Mouse (Mus musculus) midbrain, embryonic 14.5 days (tissue): ENCODE measurements around the gene Neto2. TPM values are rescaled to one million over a fixed set of nuclear protein-coding genes. Genes with fewer than 3 reads are reported as not detected.

Source experiments
- ATAC-seq: fragments of 200-750 bp; cut with Nextera tagmentation; 2 replicates; pipeline ENCODE4 v1.8.0; 2017; ENCODE audit warnings: moderate number of reproducible peaks, moderate library complexity; ENCODE audit not compliant: low FRiP score, low TSS enrichment
- DNase-seq: peaks from one replicate; pipeline ENCODE4 v3.0.0-alpha.2; 2015
- H3K27ac ChIP-seq: fragments of 300-500 bp; sonication (generic); replicated peaks from 2 replicates; pipeline ENCODE4 v1.5.1; 2014; ENCODE audit warnings: mild to moderate bottlenecking, low read depth, low read length, moderate library complexity
- H3K27me3 ChIP-seq: fragments of 300-500 bp; sonication (generic); 2 replicates; pipeline ENCODE4 v1.6.1; 2014; ENCODE audit warnings: low read length, control low read depth, mixed read lengths; ENCODE audit not compliant: control insufficient read depth, insufficient read depth
- H3K36me3 ChIP-seq: fragments of 300-500 bp; sonication (generic); 2 replicates; pipeline ENCODE4 v1.6.1; 2014; ENCODE audit warnings: low read length, control low read depth; ENCODE audit not compliant: control insufficient read depth, insufficient read depth
- H3K4me1 ChIP-seq: fragments of 300-500 bp; sonication (generic); 2 replicates; pipeline ENCODE4 v1.6.1; 2014; ENCODE audit warnings: mild to moderate bottlenecking, antibody characterized with exemption, low read length, control low read depth; ENCODE audit not compliant: control insufficient read depth, insufficient read depth
- H3K4me2 ChIP-seq: fragments of 300-500 bp; sonication (generic); 2 replicates; pipeline ENCODE4 v1.6.1; 2014; ENCODE audit warnings: mild to moderate bottlenecking, low read length, moderate library complexity
- H3K4me3 ChIP-seq: fragments of 300-500 bp; sonication (generic); replicated peaks from 2 replicates; pipeline ENCODE4 v1.5.1; 2014; ENCODE audit warnings: low read depth, low read length
- H3K9ac ChIP-seq: fragments of 300-500 bp; sonication (generic); replicated peaks from 2 replicates; pipeline ENCODE4 v1.6.1; 2014; ENCODE audit warnings: mild to moderate bottlenecking, low read length, moderate library complexity
- H3K9me3 ChIP-seq: fragments of 300-500 bp; sonication (generic); 2 replicates; pipeline ENCODE4 v1.6.1; 2016; ENCODE audit warnings: low read length, control low read depth, mixed read lengths; ENCODE audit not compliant: control insufficient read depth
- WGBS: fragments of 180-500 bp; shearing (Covaris S2); extraction: QIAGEN DNeasy Blood & Tissue Kit; methylation state at CpG from one replicate; pipeline ENCODE4 v1.1.7; 2014; 5-methylcytosine and 5-hydroxymethylcytosine counted together
- polyA plus RNA-seq: library from polyadenylated mRNA; unstranded; fragments of >200 nt; fragmentation: Nextera tagmentation; extraction: Ambion mirVana; gene quantifications from 2 replicates; pipeline ENCODE4 v1.2.1, GENCODE M21; 2014

Neto2 gene
- polyA plus RNA-seq, 1 experiment from 2014 or later = 93.1 TPM

- 86% methylated on average over 2 of the region's 2 CpGs for WGBS
- Histone ChIP-seq H3K36me3 (no peaks in the 10 kb centered on the region), H3K9me3 (no peaks in the 10 kb centered on the region), H3K4me3 (no peak overlapping the region), H3K9ac (no peak overlapping the region), H3K4me1 (no peaks in the 10 kb centered on the region), H3K27ac (no peak overlapping the region), H3K4me2 (no peak overlapping the region), H3K27me3 (no peaks in the 10 kb centered on the region)
- DNase-seq (no peak), ATAC-seq (no peak)
Observed at GRCm38 (mm10) chr8:85608836-85609235, 91.9 kb downstream of the Neto2 start.

GRCm38 (mm10) chr8:85607804-85608203, 92.9 kb downstream of the Neto2 start:
- Histone ChIP-seq H3K4me2 (no peak overlapping the region), H3K4me3 (no peak overlapping the region), H3K9ac (no peak overlapping the region), H3K27ac (no peak overlapping the region), H3K4me1 (no peaks in the 10 kb centered on the region), H3K36me3 (no peaks in the 10 kb centered on the region), H3K27me3 (no peaks in the 10 kb centered on the region), H3K9me3 (no peaks in the 10 kb centered on the region)
- no peak for DNase-seq
- no peak for ATAC-seq

GRCm38 (mm10) chr8:85606974-85607373, 93.8 kb downstream of the Neto2 start:
- no peak overlapping the region for H3K4me2 ChIP-seq
- H3K4me1 ChIP-seq = no peaks in the 10 kb centered on the region
- no peak overlapping the region for H3K9ac ChIP-seq
- ATAC-seq (no peak), DNase-seq (peak; percentile 4)
- no peak overlapping the region for H3K27ac ChIP-seq
- no peak overlapping the region for H3K4me3 ChIP-seq
- WGBS = 79% methylated on average over 1 of the region's 1 CpGs
- no peaks in the 10 kb centered on the region for H3K27me3 ChIP-seq
- H3K36me3 ChIP-seq = no peaks in the 10 kb centered on the region
- H3K9me3 ChIP-seq = no peaks in the 10 kb centered on the region

- DNase-seq (no peak), ATAC-seq (no peak)
- Histone ChIP-seq H3K27ac (no peak overlapping the region), H3K36me3 (no peaks in the 10 kb centered on the region), H3K9me3 (no peaks in the 10 kb centered on the region), H3K27me3 (no peaks in the 10 kb centered on the region), H3K4me2 (no peak overlapping the region), H3K4me3 (no peak overlapping the region), H3K4me1 (no peaks in the 10 kb centered on the region), H3K9ac (no peak overlapping the region)
- WGBS = 94% methylated on average over 3 of the region's 3 CpGs
Observed at GRCm38 (mm10) chr8:85606561-85606960, 94.2 kb downstream of the Neto2 start.

- DNase-seq (no peak), ATAC-seq (no peak)
- Histone ChIP-seq H3K36me3 (no peaks in the 10 kb centered on the region), H3K4me1 (no peaks in the 10 kb centered on the region), H3K9ac (no peak overlapping the region), H3K27ac (no peak overlapping the region), H3K4me2 (no peak overlapping the region), H3K9me3 (no peaks in the 10 kb centered on the region), H3K27me3 (no peaks in the 10 kb centered on the region), H3K4me3 (no peak overlapping the region)
- WGBS = 79% methylated on average over 4 of the region's 4 CpGs
Observed at GRCm38 (mm10) chr8:85604201-85604600, 96.5 kb downstream of the Neto2 start.

DNA sequence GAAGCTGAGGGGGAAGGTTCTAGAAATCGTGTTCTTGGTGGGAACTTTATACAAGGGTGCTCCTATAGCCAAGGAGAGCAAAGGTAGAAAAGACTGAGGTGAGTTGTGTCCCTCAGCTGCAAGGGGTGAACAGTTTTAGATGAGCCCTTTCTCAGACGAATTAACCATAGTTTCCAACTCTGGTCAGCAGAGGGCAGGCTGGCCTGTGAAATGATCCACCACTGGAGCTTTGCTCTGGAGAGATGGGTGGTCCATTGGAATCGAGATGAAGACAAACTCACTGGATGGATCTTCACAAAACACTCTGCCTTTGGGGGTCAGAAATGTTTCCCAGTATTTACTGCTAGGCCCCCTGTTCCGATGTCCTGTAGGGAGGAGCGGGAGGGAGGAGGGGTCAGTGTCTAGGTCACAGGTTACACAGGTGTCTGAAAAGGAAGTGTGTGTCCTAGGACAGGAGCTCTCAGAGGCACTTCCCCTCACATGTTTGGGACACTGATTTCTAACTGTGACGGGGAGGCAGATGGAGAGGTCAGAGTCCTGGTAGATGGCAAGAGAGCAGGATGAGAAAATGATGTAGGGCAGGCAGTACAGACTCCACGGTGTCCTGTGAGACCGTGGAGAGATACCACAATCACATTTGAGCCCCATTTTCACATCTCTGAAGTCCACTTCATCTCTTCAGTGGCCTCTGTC, 97.4 kb downstream of the Neto2 start:
- no peaks in the 10 kb centered on the region for H3K9me3 ChIP-seq
- DNase-seq = peak; percentile 87

DNA sequence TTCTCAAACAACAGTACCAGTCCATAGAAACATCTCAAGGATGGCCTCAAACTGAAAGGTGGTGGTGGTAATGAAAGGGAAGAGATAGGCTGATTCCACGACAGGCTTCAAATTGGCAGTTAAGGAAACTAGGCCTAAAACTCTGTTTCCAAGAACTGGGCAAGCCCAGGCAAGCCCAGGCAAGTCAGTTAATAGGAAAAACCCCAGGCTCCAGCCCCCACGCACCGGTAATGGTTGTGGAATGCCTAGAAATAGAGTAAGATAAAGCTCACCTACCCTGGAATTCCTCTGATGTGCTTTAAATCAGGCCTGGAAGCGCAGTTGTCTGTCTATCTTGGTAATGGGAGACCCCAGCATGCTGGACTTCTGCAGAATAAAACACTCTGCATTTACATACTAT, 98.0 kb downstream of the Neto2 start:
- Histone ChIP-seq H3K27ac (no peak overlapping the region), H3K27me3 (no peaks in the 10 kb centered on the region), H3K4me1 (no peaks in the 10 kb centered on the region), H3K36me3 (no peaks in the 10 kb centered on the region), H3K9ac (no peak overlapping the region), H3K4me2 (no peak overlapping the region), H3K4me3 (no peak overlapping the region), H3K9me3 (no peaks in the 10 kb centered on the region)
- no peak for ATAC-seq
- DNase-seq = no peak
- WGBS = 82% methylated on average over 4 of the region's 4 CpGs

More for the DNA sequence above, 97.4 kb downstream of the Neto2 start:
- no peaks in the 10 kb centered on the region for H3K4me1 ChIP-seq
- no peak overlapping the region for H3K4me3 ChIP-seq
- H3K9ac ChIP-seq = no peak overlapping the region
- no peak for ATAC-seq
- no peaks in the 10 kb centered on the region for H3K27me3 ChIP-seq
- H3K36me3 ChIP-seq = no peaks in the 10 kb centered on the region
- WGBS = 43% methylated on average over 8 of the region's 8 CpGs
- no peak overlapping the region for H3K4me2 ChIP-seq
- no peak overlapping the region for H3K27ac ChIP-seq

DNA sequence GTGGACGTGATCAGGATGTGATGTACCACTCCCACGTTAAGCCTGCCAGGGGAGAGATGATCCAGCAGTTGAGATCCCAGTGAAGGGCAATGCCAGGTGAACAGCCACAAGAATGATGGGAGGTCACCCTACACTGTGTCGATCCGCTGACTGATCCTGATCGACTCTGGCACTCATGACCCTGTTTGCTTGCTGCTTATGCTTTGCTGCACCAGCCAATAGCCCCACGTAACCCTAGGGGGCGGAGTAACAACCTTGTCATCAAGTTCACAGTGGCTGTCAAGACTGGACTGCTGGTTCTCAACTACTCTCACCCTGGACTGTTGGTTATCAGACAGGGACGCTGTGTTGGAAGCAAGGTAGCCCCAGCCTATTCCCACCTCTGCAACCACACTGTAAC, 99.0 kb downstream of the Neto2 start:
- Histone ChIP-seq H3K4me2 (no peak overlapping the region), H3K27ac (no peak overlapping the region), H3K36me3 (no peaks in the 10 kb centered on the region), H3K9me3 (no peaks in the 10 kb centered on the region), H3K4me1 (no peaks in the 10 kb centered on the region), H3K4me3 (no peak overlapping the region), H3K9ac (no peak overlapping the region), H3K27me3 (no peaks in the 10 kb centered on the region)
- no peak for DNase-seq
- 90% methylated on average over 8 of the region's 8 CpGs for WGBS
- ATAC-seq = no peak

GRCm38 (mm10) chr8:85597413-85598191, 103.1 kb downstream of the Neto2 start:
- DNase-seq (no peak), ATAC-seq (no peak)
- H3K4me3 ChIP-seq = no peak overlapping the region
- H3K27ac ChIP-seq = no peak overlapping the region
- no peaks in the 10 kb centered on the region for H3K27me3 ChIP-seq
- 72% methylated on average over 8 of the region's 8 CpGs for WGBS
- H3K9ac ChIP-seq = no peak overlapping the region
- no peaks in the 10 kb centered on the region for H3K4me1 ChIP-seq
- no peaks in the 10 kb centered on the region for H3K36me3 ChIP-seq
- no peaks in the 10 kb centered on the region for H3K9me3 ChIP-seq
- no peak overlapping the region for H3K4me2 ChIP-seq
